Mouse (Mus musculus) effector memory CD4-positive, alpha-beta T cell, adult 5 months (primary cell): ENCODE results near the gene Isg20. TPM values are rescaled to one million over a fixed set of nuclear protein-coding genes. Genes with fewer than 3 reads are reported as not detected.

Source experiments
- polyA plus RNA-seq: library from polyadenylated mRNA; unstranded; fragments of 100-300 nt; shearing (Covaris generic); gene quantifications from one replicate; pipeline ENCODE4 v1.2.1, GENCODE M21; 2017

The Isg20 gene
- 48.7 TPM for polyA plus RNA-seq

GRCm38 (mm10) chr7:78912974-78913474 is at the start of gene Isg20:
Isg20 (plus strand) TSS chr7:78913424.

GRCm38 (mm10) chr7:78895653-78896333 is 17.4 kb upstream of the Isg20 start, which contains the start of gene Aen:
Aen (plus strand) TSS chr7:78895854.

Other genes starting within 250 kb of the Isg20 start
- gene Ntrk3, start 175.4 kb upstream of the Isg20 start, polyA plus RNA-seq: 35.0 TPM
- 25.0 TPM for gene Mrps11, start 130.3 kb upstream of the Isg20 start, polyA plus RNA-seq
- 33.1 TPM for gene Mrpl46, start 129.9 kb upstream of the Isg20 start, polyA plus RNA-seq
- gene Det1, start 66.2 kb upstream of the Isg20 start, polyA plus RNA-seq: 11.3 TPM
- gene Aen, start 17.6 kb upstream of the Isg20 start, polyA plus RNA-seq: 25.0 TPM
- gene Acan, start 140.1 kb downstream of the Isg20 start, polyA plus RNA-seq: not detected
- not detected for gene Hapln3, start 217.6 kb downstream of the Isg20 start, polyA plus RNA-seq
- gene Mfge8, start 235.6 kb downstream of the Isg20 start, polyA plus RNA-seq: 8.7 TPM